Mouse (Mus musculus): ENCODE data around the gene Fbxw11. TPM values are rescaled to one million over a fixed set of nuclear protein-coding genes. Genes with fewer than 3 reads are reported as not detected.
"Not testable (repeated sequence)": the region's sequence is repeated elsewhere in the genome, so short reads cannot be mapped to it uniquely, and the experiment has no call there.

Gene Fbxw11
- polyA plus RNA-seq, 1 experiment from 2014 or later = 19.2 TPM

- H3K27me3 ChIP-seq = no peaks in the 10 kb centered on the region
- no peak overlapping the region for H3K4me2 ChIP-seq
- WGBS (ENCODE audit: insufficient replicate concordance) = 65% methylated on average over 5 of the region's 5 CpGs
- H3K9me3 ChIP-seq (replicated peaks) = no peaks in the 10 kb centered on the region
- H3K4me1 ChIP-seq (replicated peaks) = peaks cover under 1% of the 10 kb centered on the region; the same call in 1 of the 2 replicates
- H3K9ac ChIP-seq = no peak overlapping the region
- H3K4me3 ChIP-seq (replicated peaks) = no peak overlapping the region
- ATAC-seq (ENCODE audit: low read depth) (no peak), DNase-seq (no peak)
- H3K36me3 ChIP-seq = peaks cover 4% of the 10 kb centered on the region
- H3K27ac ChIP-seq = no peak overlapping the region
These were observed 71.7 kb downstream of the Fbxw11 start for GRCm38 (mm10) chr11:32714230-32714629.

- no peak for ATAC-seq (ENCODE audit: low read depth)
- WGBS (ENCODE audit: insufficient replicate concordance) = 83% methylated on average over 2 of the region's 2 CpGs
- Histone ChIP-seq H3K9me3 (replicated peaks) (no peaks in the 10 kb centered on the region), H3K27me3 (no peaks in the 10 kb centered on the region), H3K36me3 (peaks cover 4% of the 10 kb centered on the region), H3K4me2 (no peak overlapping the region), H3K9ac (no peak overlapping the region), H3K27ac (no peak overlapping the region), H3K4me3 (replicated peaks) (no peak overlapping the region), H3K4me1 (replicated peaks) (no peaks in the 10 kb centered on the region)
- DNase-seq = no peak
These were observed 72.4 kb downstream of the Fbxw11 start for GRCm38 (mm10) chr11:32714896-32715295.

DNA sequence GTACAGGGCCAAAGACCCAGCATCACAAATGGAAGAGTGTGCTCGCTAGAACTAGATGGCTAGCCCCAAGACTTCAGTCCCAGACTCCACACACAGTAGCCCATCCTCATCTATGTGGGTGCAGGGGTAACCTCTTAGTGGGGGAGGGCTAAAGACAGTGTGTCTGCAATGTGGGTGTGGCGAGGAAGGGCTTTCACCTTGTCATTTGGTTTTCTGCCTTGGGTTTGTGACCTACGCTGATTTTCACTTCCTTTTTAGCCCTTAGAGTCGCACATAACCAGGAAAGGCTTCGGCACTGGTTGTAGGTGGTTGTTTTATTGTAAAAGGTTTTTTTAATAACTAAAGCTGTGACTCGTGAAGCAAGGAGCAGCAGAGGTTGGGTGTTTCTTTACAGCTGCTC lies 73.0 kb downstream of the Fbxw11 start:
- ATAC-seq (ENCODE audit: low read depth) = no peak

GRCm38 (mm10) chr11:32715970-32716369 lies 73.4 kb downstream of the Fbxw11 start:
- Histone ChIP-seq H3K4me2 (no peak overlapping the region), H3K36me3 (peaks cover 4% of the 10 kb centered on the region), H3K9ac (no peak overlapping the region), H3K4me1 (replicated peaks) (no peaks in the 10 kb centered on the region), H3K4me3 (replicated peaks) (no peak overlapping the region), H3K27ac (no peak overlapping the region), H3K27me3 (no peaks in the 10 kb centered on the region), H3K9me3 (replicated peaks) (no peaks in the 10 kb centered on the region)
- WGBS (ENCODE audit: insufficient replicate concordance) = 69% methylated on average over 5 of the region's 5 CpGs
- ATAC-seq (ENCODE audit: low read depth) (no peak), DNase-seq (no peak)

More for the DNA sequence above, 73.0 kb downstream of the Fbxw11 start:
- Histone ChIP-seq H3K4me2 (no peak overlapping the region), H3K27ac (no peak overlapping the region), H3K27me3 (no peaks in the 10 kb centered on the region), H3K9ac (no peak overlapping the region), H3K4me3 (replicated peaks) (no peak overlapping the region), H3K36me3 (peaks cover 4% of the 10 kb centered on the region), H3K4me1 (replicated peaks) (no peaks in the 10 kb centered on the region), H3K9me3 (replicated peaks) (no peaks in the 10 kb centered on the region)
- DNase-seq = no peak
- 66% methylated on average over 6 of the region's 6 CpGs for WGBS (ENCODE audit: insufficient replicate concordance)

- H3K4me3 ChIP-seq (replicated peaks) = no peak overlapping the region
- H3K4me1 ChIP-seq (replicated peaks) = no peaks in the 10 kb centered on the region
- H3K27ac ChIP-seq = no peak overlapping the region
- WGBS (ENCODE audit: insufficient replicate concordance) = 69% methylated on average over 4 of the region's 4 CpGs
- ATAC-seq (ENCODE audit: low read depth) = no peak
- H3K4me2 ChIP-seq = no peak overlapping the region
- no peak overlapping the region for H3K9ac ChIP-seq
- no peaks in the 10 kb centered on the region for H3K9me3 ChIP-seq (replicated peaks)
- H3K36me3 ChIP-seq = peaks cover 1% of the 10 kb centered on the region
- H3K27me3 ChIP-seq = no peaks in the 10 kb centered on the region
- DNase-seq = no peak
These were observed 74.4 kb downstream of the Fbxw11 start for GRCm38 (mm10) chr11:32716876-32717275.

DNA sequence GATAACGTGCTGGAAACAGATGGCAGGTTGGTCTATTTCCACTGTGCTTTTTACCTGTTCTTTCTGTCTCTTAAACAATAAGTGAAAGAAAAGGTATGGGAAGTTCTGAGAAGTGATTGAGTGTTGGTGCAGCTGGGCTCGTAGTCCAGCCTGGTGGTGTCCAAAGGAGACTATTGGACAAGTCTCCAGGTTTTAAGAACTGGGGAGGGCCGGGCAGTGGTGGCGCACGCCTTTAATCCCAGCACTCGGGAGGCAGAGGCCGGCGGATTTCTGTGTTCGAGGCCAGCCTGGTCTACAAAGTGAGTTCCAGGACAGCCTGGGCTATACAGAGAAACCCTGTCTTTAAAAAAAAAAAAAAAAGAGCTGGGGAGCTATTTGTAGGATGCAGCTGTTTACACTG lies 75.2 kb downstream of the Fbxw11 start:
- H3K27ac ChIP-seq; H3K4me1 ChIP-seq (replicated peaks); H3K9ac ChIP-seq; H3K9me3 ChIP-seq (replicated peaks); ATAC-seq (ENCODE audit: low read depth); H3K4me3 ChIP-seq (replicated peaks); H3K27me3 ChIP-seq; DNase-seq; H3K4me2 ChIP-seq; H3K36me3 ChIP-seq: not testable (repeated sequence)
- WGBS (ENCODE audit: insufficient replicate concordance) = 83% methylated on average over 9 of the region's 9 CpGs

DNA sequence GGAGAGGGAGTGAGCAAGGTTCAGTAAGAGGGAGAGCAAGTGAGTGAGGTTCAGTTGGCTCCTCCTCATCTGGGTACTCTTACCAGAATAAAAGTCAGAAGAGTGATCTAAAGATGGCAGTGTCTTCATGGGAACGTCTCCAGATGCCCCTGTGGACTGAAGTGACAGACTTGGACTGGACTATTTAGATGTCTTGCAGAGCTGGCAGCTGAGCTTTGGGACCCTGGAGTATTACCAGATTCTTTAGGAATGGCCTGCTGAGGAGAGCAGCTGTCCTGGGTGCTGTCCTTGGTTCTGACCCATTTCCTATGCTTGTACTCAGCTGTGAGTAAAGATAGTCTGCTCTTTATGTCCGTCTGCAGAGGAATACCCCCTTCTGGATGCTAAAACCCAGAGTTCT lies 75.8 kb downstream of the Fbxw11 start:
- Histone ChIP-seq H3K9ac (no peak overlapping the region), H3K4me1 (replicated peaks) (no peaks in the 10 kb centered on the region), H3K4me2 (no peak overlapping the region), H3K27me3 (no peaks in the 10 kb centered on the region), H3K36me3 (peaks cover 4% of the 10 kb centered on the region; the same call in 1 of the 2 replicates), H3K9me3 (replicated peaks) (no peaks in the 10 kb centered on the region), H3K4me3 (replicated peaks) (no peak overlapping the region), H3K27ac (no peak overlapping the region)
- no peak for DNase-seq
- WGBS (ENCODE audit: insufficient replicate concordance) = 69% methylated on average over 2 of the region's 2 CpGs
- no peak for ATAC-seq (ENCODE audit: low read depth)

DNA sequence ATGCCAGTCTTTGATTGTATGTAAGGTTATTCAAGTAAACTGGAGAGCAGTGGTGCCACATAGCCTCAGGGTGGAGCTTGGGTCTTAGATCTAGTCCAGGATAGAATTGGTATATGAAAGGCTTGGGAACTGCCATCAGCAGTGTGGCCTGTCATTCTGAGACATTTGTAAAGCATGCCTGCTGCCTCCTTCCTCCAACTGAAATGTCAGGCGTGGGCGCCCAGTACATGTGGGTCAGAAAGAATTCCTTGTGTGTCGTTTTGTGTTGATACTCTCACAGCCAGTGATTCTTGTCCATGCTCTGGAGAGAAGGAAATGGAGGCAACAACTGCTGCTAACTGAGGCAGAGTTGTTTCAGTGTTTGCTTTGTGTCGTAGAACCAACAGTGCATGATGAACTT lies 76.5 kb downstream of the Fbxw11 start:
- no peak overlapping the region for H3K9ac ChIP-seq
- DNase-seq = no peak
- H3K4me1 ChIP-seq (replicated peaks) = no peaks in the 10 kb centered on the region
- no peaks in the 10 kb centered on the region for H3K9me3 ChIP-seq (replicated peaks)
- no peak overlapping the region for H3K27ac ChIP-seq
- ATAC-seq (ENCODE audit: low read depth) = no peak
- H3K36me3 ChIP-seq = peaks cover 9% of the 10 kb centered on the region; the same call in 1 of the 2 replicates
- no peak overlapping the region for H3K4me3 ChIP-seq (replicated peaks)
- no peaks in the 10 kb centered on the region for H3K27me3 ChIP-seq
- no peak overlapping the region for H3K4me2 ChIP-seq
- 79% methylated on average over 4 of the region's 4 CpGs for WGBS (ENCODE audit: insufficient replicate concordance)

- Histone ChIP-seq H3K4me2 (no peak overlapping the region), H3K4me3 (replicated peaks) (no peak overlapping the region), H3K27me3 (no peaks in the 10 kb centered on the region), H3K4me1 (replicated peaks) (no peaks in the 10 kb centered on the region), H3K9me3 (replicated peaks) (no peaks in the 10 kb centered on the region), H3K27ac (no peak overlapping the region), H3K36me3 (peaks cover 9% of the 10 kb centered on the region; the same call in 1 of the 2 replicates), H3K9ac (no peak overlapping the region)
- 78% methylated on average over 5 of the region's 5 CpGs for WGBS (ENCODE audit: insufficient replicate concordance)
- no peak for DNase-seq
- no peak for ATAC-seq (ENCODE audit: low read depth)
These were observed 80.1 kb downstream of the Fbxw11 start for GRCm38 (mm10) chr11:32722653-32723052.

DNA sequence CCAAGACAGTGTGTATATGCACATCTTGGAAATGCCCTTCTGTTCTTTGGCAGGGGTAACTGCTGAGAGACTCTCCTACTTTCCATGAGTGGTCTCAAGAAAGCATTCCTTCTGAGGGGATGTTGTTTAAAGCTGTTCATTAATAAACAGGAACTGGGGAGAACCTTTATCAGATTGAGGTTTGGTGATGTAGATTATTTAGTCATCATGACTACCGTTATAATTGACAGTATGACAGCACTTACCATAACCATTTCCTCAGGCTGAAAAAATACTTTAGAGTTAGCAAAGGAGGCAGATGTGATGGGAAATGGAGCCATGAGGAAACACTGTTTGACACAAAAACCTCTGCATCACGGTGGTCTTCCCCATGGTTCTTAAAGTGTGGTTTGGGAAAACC lies 80.8 kb downstream of the Fbxw11 start:
- no peaks in the 10 kb centered on the region for H3K27me3 ChIP-seq
- 34% methylated on average over 2 of the region's 2 CpGs for WGBS (ENCODE audit: insufficient replicate concordance)
- H3K27ac ChIP-seq = no peak overlapping the region
- no peaks in the 10 kb centered on the region for H3K4me1 ChIP-seq (replicated peaks)
- no peak for ATAC-seq (ENCODE audit: low read depth)
- no peak overlapping the region for H3K4me2 ChIP-seq
- no peak overlapping the region for H3K4me3 ChIP-seq (replicated peaks)
- H3K9me3 ChIP-seq (replicated peaks) = no peaks in the 10 kb centered on the region
- H3K9ac ChIP-seq = no peak overlapping the region
- no peak for DNase-seq
- peaks cover 9% of the 10 kb centered on the region; the same call in 1 of the 2 replicates for H3K36me3 ChIP-seq

DNA sequence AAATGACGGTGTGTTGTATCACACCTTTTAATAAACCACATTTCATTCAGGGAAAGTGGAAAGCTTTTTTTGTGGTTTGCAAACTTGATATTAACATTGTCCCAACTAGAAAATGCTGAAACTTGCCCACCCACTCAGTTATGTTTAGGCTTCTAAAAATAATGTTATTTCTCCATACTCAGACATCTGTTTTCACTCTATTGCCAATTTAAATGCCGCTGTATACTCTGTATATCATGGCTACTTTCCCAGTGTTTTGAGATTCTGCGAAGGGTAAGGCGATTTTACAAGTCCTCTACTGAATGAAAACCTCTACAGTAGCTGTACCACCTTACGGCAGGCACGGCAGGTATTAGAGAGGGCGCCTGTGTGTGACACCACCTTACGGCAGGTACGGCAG lies 82.6 kb downstream of the Fbxw11 start:
- ATAC-seq (ENCODE audit: low read depth) = no peak
- Histone ChIP-seq H3K27ac (no peak overlapping the region), H3K27me3 (no peaks in the 10 kb centered on the region), H3K4me2 (no peak overlapping the region), H3K4me1 (replicated peaks) (0 out of 2 replicates have a peak, but pooled peaks cover 3% of the 10 kb centered on the region), H3K9me3 (replicated peaks) (no peaks in the 10 kb centered on the region), H3K9ac (no peak overlapping the region), H3K36me3 (peaks cover 9% of the 10 kb centered on the region; the same call in 1 of the 2 replicates), H3K4me3 (replicated peaks) (no peak overlapping the region)
- 92% methylated on average over 9 of the region's 9 CpGs for WGBS (ENCODE audit: insufficient replicate concordance)
- no peak for DNase-seq

DNA sequence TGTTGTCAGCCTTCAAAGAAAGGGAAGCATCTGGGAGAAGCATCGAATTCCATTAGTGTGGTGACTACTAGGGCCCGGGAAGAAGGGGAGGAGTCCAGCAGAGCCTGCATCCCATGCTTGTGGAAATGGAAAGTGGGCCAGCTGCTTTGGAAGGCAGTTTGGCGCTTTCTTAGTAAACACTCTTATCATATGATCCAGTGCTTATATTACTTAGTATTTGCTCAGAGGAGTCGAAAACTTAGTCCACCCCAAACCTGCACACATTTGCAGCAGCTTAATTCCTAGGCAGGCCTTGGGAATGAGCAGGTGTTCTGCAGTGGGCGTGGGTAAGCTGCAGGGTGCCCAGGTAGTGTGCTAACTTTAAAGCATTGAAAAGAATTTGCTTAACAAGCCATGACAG lies 89.9 kb downstream of the Fbxw11 start:
- H3K4me2 ChIP-seq = no peak overlapping the region
- DNase-seq (no peak), ATAC-seq (ENCODE audit: low read depth) (no peak)
- no peaks in the 10 kb centered on the region for H3K27me3 ChIP-seq
- H3K9me3 ChIP-seq (replicated peaks) = no peaks in the 10 kb centered on the region
- H3K4me3 ChIP-seq (replicated peaks) = no peak overlapping the region
- 62% methylated on average over 5 of the region's 5 CpGs for WGBS (ENCODE audit: insufficient replicate concordance)
- H3K27ac ChIP-seq = no peak overlapping the region
- H3K4me1 ChIP-seq (replicated peaks) = 0 out of 2 replicates have a peak, but pooled peaks cover 3% of the 10 kb centered on the region
- H3K9ac ChIP-seq = no peak overlapping the region
- peaks cover 54% of the 10 kb centered on the region for H3K36me3 ChIP-seq

All from liver, embryonic 13.5 days (tissue).